Mouse (Mus musculus) layer of hippocampus, adult 9-11 months (tissue): Measurements from ENCODE around the gene Dnm2.

ENCODE experiments used
- DNase-seq: peaks from one replicate; pipeline ENCODE4 v3.0.0; 2022

Gene Dnm2

DNA sequence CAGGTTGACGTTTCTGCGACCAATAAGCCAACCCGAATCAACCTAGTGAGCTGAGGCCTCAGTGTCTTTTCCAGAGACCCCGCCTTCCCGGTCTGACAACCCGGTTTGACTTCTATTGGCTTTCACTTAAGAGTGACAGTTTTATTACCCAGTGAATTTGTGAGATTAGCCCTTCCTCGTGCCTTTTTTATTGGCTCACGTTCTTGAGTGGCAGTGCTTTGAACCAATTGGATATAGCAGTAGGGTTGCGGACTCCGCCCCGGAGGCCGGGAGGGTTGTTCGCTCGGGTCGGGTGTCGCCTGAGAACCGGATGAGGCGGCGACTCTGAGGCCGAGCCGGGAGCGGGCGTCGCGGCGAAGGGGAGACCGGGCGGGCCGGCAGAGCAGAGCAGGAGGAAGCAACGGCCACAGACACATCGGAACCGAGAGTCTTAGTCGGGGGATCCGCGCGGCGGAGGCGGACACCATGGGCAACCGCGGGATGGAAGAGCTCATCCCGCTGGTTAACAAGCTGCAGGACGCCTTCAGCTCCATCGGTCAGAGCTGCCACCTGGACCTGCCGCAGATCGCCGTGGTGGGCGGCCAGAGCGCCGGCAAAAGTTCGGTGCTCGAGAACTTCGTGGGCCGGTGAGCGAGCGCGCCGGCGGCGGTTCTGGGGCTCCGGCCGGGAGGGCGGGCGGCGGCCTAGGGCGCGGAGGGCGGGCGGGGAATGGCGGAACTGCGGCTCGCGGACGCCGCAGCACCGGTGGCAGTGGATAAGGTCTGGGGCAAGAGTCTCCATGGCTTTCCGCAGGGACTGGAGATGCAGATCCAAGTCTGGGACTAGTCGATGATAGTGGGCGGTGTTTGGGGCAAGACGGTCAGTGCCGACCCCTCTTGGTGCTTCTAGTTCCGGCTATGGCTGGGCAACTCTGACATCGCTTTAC is at the start of gene Dnm2:
TSS of gene Dnm2 (plus strand) at position 278 of the 925 bp plus-strand sequence.
- DNase-seq: peak; percentile 99

DNA sequence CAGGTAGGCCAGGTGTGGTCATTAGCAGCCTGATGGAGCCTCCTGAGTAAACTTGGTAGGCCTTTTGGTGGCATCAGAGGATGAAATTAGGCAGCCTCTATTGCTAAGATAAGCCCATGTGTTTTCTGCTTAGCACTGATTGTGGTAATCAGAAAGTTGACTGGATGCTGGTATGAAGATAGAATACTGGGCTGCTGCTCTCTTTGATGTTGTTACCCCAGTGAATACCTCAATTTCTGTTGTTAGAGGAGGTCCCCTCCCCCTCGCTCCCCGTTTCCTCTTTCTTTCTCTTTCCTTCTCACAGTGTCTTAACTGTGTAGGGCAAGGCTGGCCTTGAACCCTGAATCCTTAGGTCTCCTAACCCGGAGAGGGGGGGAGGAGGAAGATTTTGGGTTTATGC is 45.5 kb upstream of the Dnm2 start:
- DNase-seq: no peak

DNA sequence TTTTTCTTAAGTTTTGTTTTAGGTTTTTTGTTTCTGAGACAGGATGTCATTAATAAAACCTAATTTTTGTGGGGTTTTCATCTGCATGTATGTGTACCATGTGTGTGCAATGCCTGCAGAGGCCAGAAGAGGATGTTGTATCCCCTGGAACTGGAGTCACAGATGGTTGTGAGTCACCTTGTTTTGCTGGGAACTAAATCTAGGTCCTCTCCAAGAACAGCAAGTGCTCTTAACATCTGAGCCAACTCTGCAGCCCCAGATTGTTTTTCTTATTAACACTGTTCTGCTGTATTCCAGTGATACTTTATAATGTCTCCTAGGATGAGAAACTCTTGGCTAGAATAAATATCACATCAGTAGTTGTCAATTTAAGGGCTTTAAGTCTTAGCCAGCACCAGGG is 43.8 kb upstream of the Dnm2 start:
- peak; percentile 39 for DNase-seq

DNA sequence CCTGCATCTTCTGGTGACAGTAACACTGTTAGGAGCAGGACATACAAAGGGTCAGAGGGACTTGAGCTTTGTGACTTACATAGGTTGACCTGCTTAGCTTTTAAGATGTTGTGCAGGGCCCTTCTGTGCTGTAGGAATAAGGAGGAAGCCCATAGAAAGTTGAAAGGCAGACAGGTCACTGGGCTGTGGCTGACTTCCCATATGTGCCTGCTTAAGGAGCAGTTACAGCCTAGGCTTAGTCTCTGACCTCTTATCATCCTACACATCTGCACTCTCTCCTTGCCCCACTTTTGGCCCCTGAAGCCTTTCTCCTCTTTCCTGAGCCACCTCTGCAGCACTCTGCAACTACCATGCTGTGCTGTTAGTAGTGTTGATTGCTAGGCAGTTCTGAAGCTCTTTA is 40.7 kb upstream of the Dnm2 start:
- DNase-seq: no peak

DNA sequence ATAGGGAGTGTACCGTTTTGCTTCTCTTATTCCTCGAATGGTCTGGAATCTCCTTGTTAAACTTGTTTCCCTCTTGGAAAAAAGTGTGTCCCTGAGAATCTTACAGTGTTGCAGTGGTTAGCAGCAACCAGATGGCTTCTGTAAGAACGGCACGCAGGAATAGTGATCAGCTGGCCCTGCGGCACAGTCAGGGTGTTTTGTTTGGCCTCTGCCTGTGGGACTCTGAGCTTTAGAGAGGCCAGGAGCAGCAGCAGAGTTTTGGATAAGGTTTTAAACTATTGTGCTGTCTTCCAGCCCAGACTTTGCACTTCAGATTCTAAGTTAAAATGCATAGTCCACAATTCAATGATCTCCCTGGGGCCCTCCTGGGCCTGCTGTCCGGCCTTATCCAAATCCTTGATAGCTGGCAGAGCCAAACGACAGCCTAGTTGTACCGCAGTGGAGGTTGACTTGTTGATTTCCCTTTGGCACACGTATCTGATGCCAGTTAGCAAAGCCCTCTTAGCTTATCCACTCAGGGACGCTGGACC is 32.0 kb upstream of the Dnm2 start:
- no peak for DNase-seq

DNA sequence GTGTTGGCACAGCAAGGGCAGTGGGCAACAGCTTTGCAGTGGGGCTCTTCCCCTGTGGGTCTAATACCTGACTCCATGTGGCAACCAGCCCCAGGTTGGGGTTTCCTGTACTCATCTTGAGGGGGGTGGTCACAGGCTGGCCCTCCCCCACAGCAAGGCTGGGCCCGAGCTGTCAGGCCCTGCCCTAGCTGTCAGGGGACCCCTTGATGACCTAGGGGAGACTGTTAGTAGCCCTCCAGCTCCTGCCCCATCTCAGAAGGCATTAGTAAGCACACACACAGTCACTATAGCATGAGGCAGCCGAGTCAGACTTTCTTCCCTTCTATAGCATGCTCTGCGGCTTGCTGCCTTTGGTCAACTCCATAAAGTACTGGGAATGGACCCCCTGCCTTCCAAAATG is 29.0 kb upstream of the Dnm2 start:
- no peak for DNase-seq

DNA sequence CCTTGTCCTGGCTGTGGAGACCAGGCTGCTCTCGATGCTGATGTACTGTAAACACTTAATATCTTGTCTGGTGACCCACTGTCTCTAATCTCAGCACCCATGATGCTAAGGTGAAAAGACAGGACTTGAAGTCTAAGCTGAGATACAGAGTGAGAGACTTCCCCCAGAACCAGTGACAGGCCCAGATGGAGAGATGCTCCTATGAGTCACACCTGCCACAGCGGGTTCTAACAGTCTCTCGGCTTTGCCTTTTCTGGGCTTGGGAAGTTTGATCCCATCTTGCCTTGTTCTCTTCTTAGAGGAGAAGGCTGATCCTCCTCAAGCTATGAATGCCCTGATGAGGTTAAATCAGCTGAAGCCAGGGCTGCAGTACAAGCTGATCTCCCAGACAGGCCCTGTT is 27.5 kb upstream of the Dnm2 start:
- DNase-seq: no peak

DNA sequence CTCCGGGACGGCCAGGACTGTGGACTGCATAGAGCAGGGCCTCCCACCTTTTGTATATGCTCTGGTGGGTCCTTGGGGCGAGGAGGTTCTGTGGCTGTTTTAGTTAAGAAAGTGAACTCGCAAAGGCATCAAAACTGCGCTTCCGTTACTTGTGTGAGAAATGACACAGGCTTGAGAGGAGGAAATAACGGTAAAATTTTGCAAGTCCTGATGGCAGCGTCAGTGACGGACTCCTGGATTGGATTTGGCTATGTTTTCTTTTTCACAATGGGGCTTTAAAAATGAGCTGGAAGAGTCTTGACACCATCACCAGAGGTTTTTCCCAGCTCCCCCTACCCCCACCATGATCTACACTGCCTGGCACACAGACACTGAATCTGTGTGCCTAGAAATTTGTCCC is 23.7 kb upstream of the Dnm2 start:
- no peak for DNase-seq

DNA sequence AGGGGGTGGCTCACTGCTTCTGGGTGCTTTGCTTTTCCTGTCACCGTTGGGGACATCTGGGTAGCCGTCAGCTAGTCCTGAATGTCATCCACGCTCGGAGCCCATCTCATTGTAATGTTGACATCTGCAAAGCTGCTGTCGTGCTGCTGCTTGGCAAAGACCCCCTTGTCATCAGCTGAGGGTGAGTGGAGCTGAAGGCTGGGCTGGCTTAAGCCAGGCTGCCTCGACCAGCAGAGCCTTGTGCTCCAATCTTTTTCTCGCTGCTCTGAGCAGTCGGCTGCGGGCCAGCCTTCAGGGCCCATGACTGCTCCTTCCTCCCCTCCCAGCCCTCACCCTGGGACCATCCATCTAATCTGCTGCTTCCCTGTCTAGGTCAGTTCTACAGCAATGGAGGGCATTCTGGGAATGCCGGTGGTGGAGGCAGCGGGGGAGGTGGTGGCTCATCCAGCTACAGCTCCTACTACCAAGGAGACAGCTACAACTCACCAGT is 21.9 kb upstream of the Dnm2 start:
- DNase-seq: no peak

DNA sequence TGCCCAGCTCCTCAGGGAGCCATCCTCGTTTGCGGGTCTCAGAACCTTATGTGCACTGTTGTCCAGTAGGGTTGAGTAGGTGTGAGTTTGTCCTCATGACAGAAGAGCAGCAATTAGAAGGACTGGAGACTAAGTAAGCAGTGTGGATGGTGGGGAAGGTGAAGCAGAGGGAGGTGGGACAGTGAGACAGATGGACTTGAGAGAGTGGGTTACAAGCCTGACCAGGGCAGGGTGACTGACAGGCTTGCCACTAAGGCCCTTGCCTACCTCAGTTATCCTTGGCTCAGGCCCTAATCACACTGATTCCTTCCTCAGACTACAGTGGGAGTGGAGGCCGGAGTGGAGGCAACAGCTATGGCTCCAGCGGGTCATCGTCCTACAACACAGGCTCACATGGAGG is 21.0 kb upstream of the Dnm2 start:
- no peak for DNase-seq

DNA sequence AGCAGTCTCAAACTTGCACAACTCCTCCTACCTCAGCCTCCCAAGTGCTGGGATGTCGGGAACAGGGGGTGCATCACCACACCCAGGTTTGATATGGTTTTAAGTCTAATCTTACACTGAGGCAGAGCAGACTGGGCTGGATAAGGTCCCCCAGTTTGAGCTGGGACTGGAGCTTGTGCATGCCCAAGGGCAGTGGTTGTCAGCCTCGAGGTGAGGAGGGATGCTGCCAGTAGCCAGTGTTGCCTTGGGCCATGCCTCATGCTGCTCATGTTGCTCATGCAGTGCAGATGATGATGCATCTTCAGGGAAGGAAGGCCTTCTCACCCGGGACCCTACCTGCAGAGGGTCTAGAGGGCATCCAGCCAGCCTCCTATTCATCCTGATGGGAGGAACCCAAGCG is 19.2 kb upstream of the Dnm2 start:
- no peak for DNase-seq

DNA sequence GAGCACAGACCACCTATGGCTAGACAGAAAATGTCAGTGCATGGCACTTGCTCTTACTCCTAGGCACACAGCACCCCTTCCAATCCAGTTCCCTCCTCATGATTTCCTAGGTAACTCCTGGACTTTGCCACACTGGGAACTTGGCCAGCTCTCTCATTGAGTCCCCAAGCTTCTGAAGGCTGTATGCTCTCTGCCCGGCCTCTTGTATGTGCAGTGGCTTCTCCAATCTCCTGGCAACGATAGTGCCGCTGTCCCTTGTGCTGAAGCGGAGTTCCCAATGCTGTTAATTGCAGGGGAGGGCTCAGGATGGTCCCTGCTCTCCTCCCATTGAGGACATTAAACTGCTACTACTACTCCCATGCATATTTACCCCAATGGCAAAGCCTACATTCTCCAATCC is 16.8 kb upstream of the Dnm2 start:
- DNase-seq: no peak

DNA sequence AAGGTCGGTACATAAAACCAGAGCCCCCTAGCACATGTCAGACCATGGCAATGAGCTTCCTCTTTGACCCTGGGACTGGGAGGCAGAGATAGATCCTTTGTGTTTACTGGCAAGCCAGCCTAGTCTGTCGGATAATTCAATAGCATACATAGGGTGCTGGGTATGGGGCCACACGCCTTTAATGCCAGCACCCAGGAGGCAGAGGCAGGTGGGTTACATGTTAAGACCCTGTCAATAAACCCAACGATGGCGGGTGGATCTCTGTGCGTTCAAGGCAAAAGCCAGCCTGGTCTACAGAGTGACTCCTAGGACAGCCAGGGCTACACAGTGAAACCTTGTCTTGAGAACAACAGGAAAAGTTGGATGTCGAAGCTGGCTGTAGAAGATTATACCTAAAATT is 16.1 kb upstream of the Dnm2 start:
- DNase-seq: no peak

DNA sequence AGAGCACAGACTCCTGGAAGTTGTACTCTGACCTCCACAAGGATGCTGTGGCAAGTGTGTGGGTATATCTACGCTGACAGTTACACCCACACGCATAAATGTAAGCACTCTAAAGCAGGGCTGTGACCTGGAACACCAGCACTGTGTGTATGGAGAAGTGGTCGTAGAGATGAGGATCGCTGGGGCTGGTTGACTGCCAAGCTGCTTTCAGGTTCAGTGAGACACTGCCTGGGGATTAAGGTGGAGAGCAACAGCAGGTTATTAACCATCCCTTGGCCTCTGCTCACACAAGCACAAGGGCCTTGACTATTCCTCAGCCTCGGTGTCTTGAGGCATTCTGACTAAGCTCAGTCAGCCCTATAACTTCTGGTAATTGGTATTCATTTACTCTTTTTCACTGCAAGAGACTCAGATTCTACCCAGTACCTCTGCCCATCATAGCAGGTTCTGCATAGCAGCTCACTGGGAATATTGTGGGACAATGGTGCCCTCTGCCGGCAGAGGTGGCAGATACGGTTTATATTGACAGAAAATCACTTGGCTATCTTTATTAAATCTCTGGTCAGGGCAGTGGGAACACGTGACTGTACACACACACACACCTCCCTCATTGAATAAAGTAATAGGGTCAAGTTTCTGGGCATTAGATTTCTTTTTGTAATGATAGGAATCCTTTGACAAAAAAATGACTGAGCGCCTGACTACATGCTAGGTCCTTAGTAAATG is 15.0 kb upstream of the Dnm2 start:
- peak; percentile 81 for DNase-seq

DNA sequence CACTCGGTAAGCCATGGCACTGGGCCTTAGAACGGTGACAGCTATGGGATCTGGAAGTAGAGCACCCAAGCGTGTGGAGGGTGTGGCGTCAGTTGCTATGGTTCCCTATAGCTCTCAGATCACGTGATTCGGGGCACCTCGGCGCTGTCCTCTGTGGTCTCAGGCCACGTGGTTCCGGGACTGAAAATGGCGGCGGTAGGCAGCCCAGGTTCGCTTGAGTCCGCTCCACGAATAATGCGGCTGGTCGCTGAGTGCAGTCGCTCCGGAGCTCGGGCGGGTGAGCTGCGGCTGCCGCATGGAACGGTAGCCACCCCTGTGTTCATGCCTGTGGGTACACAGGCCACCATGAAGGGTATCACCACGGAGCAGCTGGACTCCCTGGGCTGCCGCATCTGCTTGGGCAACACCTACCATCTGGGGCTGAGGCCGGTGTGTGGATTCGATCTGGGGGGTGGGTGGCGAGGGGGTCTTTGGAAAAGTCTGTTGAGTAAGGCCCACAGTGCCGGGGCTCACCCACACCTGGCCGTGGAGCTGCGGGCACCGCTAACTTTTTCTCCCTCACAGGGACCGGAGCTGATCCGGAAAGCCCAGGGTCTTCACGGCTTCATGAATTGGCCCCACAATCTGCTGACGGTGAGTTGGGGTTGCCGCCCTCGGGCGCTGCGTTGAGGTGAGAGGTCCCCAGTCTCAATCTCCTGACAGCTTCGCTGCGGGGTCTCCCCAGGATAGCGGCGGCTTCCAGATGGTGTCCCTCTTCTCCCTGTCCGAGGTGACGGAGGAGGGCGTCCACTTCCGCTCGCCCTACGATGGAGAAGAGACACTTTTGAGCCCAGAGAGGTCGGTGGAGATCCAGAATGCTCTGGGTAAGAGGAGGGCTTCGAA is 12.8 kb upstream of the Dnm2 start, which contains the start of gene Qtrt1:
TSS of gene Qtrt1 (plus strand) at position 169 of the 882 bp plus-strand sequence.
- DNase-seq: peak; percentile 94

DNA sequence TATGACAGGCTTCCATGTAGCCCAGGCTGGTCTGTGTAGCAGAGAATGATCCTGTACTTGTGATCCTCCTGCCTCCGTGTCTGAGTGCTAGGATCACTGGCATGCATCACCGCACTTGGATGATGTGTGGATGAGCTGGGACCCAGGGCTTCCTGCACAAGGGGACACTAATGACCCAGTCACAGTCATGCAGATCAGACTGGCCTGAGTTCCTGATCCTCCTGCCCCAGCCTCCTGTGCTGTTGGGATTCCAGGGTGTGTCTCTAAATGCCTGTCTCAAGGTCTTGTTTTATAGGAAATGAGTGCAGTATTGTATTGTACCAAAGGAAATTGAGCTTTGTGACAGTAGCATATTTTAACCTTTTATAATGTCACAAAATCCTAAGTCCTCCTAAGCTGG is 6.8 kb upstream of the Dnm2 start:
- DNase-seq: no peak

DNA sequence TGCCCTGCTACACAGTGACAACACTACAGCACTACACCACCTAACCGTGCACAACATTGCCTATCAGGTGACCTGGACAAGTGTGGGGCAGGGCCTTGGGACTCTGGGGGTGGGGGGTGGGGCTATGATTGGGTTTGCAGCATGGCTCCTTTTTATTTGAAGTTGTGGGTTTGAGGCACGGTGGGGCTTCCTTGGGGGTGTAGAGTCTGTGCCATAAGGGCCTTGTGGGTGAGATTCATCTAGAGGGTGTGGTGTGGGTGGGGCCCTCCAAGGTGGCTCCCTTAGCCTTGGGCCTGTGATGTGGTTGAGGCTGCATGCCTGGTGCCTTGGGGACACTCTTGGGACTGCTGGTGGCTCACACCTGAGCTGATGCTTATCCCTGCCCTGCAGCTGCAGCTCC is 5.1 kb upstream of the Dnm2 start:
- no peak for DNase-seq

DNA sequence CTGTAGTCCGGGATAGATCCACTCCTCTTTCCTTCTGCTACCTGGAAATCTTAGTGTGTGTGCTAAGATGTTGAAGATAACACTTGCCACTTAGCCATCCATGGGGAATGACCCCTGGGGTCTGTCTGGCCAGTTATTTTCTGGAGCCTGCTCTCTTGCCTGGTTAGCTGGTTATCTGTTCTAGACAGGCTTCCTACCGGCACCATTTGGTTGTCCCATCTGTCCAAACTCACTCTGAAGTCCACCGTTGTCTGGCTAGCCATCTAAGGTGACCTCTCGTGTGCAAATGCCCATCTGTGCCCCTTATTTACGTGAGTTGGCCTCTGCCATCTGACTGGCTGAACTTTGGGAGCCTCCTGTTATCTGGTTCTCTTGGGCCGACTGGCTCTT is 843 bp downstream of the Dnm2 start:
- DNase-seq: no peak

DNA sequence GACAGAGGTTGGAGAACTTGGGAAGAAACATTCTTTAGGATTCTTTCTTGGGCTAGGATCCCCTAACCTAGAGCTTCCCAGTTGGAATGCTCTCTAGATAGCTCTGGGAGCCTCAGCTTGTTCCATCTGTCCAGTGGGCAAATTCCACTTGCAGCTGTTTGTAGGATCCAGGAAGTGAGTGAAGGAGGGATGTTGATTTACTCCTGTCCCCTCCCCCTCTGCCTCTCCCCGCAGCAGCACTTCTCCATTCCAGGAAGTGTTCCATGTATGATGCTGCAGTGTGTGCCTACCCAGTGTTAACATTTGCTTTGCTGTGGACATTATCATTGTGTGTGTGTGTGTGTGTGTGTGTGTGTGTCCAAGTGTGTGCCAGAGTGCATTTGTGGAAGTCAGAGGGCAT is 1.3 kb downstream of the Dnm2 start:
- DNase-seq: no peak

DNA sequence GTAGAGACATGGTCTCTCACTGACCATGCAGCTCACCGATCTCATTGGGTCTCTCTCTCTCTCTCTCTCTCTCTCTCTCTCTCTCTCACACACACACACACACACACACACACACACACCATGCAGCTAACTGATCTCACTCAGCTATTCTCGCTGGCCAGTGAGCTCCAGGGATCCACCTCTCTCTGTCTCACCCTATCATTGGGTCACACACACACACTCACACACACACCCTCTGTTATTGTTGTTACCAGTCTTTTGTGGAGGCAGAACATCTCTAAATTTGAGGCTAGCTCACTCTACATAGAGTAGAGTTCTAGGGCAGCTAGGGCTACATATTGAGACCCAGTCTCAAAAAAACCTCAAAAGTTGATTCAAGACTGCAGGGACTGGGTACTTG is 1.8 kb downstream of the Dnm2 start:
- no peak for DNase-seq

DNA sequence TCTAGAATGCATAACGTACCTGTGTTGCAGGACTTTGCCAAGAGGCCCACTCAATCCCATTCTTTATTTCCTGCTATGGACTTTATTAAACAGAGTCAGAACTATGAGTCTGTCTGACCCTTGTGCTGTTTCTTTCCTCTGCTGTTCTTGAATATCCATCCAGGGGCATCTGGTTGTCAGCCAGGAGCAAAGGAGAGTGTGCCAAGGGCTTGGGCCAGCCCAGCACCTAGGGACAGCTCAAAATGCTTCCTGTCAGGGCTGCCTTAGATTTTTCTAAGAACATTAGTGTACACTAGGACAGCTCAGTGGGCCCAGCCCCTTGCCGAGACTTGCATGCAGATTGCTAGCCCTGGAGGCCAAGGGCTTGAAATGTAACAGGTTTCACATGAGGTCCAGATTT is 3.1 kb downstream of the Dnm2 start:
- DNase-seq: no peak

DNA sequence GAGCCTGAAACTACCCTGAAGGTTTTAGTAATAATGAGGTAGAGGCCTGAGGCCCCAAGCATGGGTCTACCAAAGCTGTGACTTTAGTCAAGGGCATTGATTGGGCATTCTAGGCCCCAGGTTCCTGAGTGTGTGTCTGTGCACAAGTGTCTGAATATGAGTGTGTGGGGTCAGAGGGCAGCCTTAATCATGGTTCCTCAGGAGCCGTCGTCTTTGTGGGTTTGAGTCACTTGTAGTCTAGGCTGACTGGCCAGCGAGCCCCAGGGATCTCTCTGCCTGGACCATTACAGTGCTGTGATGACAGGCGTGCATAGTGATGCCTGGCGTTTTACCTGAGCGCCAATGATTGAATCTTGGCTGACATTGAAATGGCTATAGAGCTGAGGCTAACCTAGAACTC is 3.5 kb downstream of the Dnm2 start:
- DNase-seq: no peak

DNA sequence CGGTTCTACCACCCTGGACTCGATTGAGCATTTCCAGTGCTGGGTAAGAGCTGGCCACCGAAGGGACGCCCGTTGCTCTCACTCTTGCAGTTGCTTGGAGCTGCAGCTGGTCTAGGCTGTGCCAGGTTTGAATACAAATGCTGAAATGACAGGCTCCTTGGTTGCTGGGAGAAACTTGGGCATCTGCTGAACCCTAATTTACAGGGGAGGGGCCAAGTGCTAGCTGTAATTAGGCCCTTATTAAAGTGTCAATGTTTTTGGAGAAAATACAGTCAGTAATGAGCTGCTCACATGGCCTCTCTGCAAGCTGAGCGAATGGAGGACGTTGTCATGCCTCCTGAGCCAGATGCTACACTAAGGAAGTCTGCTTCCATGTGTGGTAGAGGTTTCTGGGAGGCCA is 6.0 kb downstream of the Dnm2 start:
- peak; percentile 65 for DNase-seq
